Mouse (Mus musculus): ENCODE measurements around the gene Pom121l2. TPM values are rescaled to one million over a fixed set of nuclear protein-coding genes. Genes with fewer than 3 reads are reported as not detected.

The Pom121l2 gene
- total RNA-seq, 1 experiment: 0.31 TPM

DNA sequence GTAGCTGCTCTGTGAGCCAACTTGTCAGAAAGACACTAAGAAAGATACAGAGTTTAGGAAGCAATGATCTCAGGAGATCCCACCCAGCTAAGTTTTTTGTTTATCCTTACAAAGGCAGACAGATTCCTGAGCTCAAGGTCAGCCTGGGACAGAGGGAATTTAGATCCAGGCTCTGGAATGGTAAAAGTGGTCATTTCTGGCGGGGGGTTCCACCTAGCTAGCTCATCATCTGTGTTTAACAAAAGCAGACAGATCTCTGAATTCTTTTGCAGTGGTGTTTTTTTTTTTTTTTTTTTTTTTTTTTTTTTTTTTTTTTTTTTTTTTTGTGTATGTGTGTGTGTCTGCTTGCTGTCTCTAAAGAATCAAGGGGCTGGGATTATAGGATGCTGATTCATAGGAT is 11.7 kb upstream of the Pom121l2 start:
- Histone ChIP-seq H3K9me3 (ENCODE audit: control insufficient read depth, insufficient read depth, low read depth, low read length) (no peaks in the 10 kb centered on the region), H3K4me1 (ENCODE audit: control insufficient read depth in 2 of 2, insufficient read depth in 2 of 2, low read length in 2 of 2, poor library complexity in 1 of 2) (peaks cover 6 to 10% of the 10 kb centered on the region in 2 experiments), H3K27ac (ENCODE audit: insufficient read depth, low read depth, low read length, poor library complexity, severe bottlenecking) (no peak overlapping the region; the same call in 1 of the 2 replicates), H3K36me3 (ENCODE audit: control insufficient read depth, insufficient read depth, low read length, poor library complexity, severe bottlenecking) (no peaks in the 10 kb centered on the region), H3K9ac (ENCODE audit: insufficient read depth, low read depth, low read length, poor library complexity, severe bottlenecking) (no peak overlapping the region), H3K4me3 (ENCODE audit: insufficient read depth in 1 of 2, low read depth in 1 of 2, low read length in 2 of 2, poor library complexity in 1 of 2, severe bottlenecking in 1 of 2) (no peak overlapping the region)
- TF ChIP-seq ZNF384 (IDR thresholded peaks at IDR 0.05; ENCODE audit: low read depth, low read length) (peak; percentile 86), ZC3H11A (IDR thresholded peaks at IDR 0.05; ENCODE audit: borderline replicate concordance, low read depth, low read length) (no peak), MAFK (IDR thresholded peaks at IDR 0.05; ENCODE audit: insufficient read depth, low read depth, low read length) (no peak), CHD2 (IDR thresholded peaks at IDR 0.05; ENCODE audit: low read depth, low read length) (no peak), HCFC1 (IDR thresholded peaks at IDR 0.05; ENCODE audit: borderline replicate concordance, insufficient read depth, low read length) (no peak)
- in situ Hi-C loops (cut with MboI; ENCODE audit: low sequenced_read_pairs in 2 of 2, unreplicated experiment in 2 of 2): no loop called here
- DNase-seq (ENCODE audit: low read depth, low spot score): no peak

GRCm38 (mm10) chr13:21969816-21970215 is 11.2 kb upstream of the Pom121l2 start:
- TF ChIP-seq MAFK (IDR thresholded peaks at IDR 0.05; ENCODE audit: insufficient read depth, low read depth, low read length): no peak
- TF ChIP-seq HCFC1 (IDR thresholded peaks at IDR 0.05; ENCODE audit: borderline replicate concordance, insufficient read depth, low read length): no peak
- no peak for TF ChIP-seq ZNF384 (IDR thresholded peaks at IDR 0.05; ENCODE audit: low read depth, low read length)
- no peak for TF ChIP-seq CHD2 (IDR thresholded peaks at IDR 0.05; ENCODE audit: low read depth, low read length)
- no peak for TF ChIP-seq ZC3H11A (IDR thresholded peaks at IDR 0.05; ENCODE audit: borderline replicate concordance, low read depth, low read length)
- Histone ChIP-seq H3K27ac (ENCODE audit: insufficient read depth, low read depth, low read length, poor library complexity, severe bottlenecking) (no peak overlapping the region), H3K9me3 (ENCODE audit: control insufficient read depth, insufficient read depth, low read depth, low read length) (no peaks in the 10 kb centered on the region), H3K4me1 (ENCODE audit: control insufficient read depth in 2 of 2, insufficient read depth in 2 of 2, low read length in 2 of 2, poor library complexity in 1 of 2) (peaks cover 6 to 10% of the 10 kb centered on the region in 2 experiments), H3K4me3 (ENCODE audit: insufficient read depth in 1 of 2, low read depth in 1 of 2, low read length in 2 of 2, poor library complexity in 1 of 2, severe bottlenecking in 1 of 2) (no peak overlapping the region), H3K9ac (ENCODE audit: insufficient read depth, low read depth, low read length, poor library complexity, severe bottlenecking) (no peak overlapping the region), H3K36me3 (ENCODE audit: control insufficient read depth, insufficient read depth, low read length, poor library complexity, severe bottlenecking) (no peaks in the 10 kb centered on the region)
- no peak for DNase-seq (ENCODE audit: low read depth, low spot score)
- in situ Hi-C loops (cut with MboI; ENCODE audit: low sequenced_read_pairs in 2 of 2, unreplicated experiment in 2 of 2): loop anchor here in 1 of 2 experiments (5.0 kb wide), 1 partner anchor 37 kb away; the partner anchor contains the start of gene Prss16

DNA sequence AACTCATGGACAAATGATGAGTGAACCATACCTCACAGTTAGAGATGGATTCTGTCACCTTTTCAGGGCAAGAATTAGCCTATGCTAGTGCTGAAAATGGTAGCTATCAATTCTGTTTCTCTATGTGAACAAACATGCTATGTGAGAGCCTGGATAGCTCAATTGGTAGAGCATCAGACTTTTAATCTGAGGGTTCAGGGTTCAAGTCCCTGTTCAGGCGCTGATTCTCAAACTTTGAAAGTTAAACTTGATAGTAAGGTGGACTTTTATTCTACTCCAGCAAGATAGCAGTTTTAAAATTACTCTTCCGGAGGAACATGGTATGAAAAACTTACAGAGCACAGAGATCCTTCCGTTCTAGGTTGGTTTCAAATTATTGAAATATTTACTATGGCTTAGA is 9.4 kb upstream of the Pom121l2 start:
- Histone ChIP-seq H3K27ac (ENCODE audit: insufficient read depth, low read depth, low read length, poor library complexity, severe bottlenecking) (no peak overlapping the region), H3K9ac (ENCODE audit: insufficient read depth, low read depth, low read length, poor library complexity, severe bottlenecking) (no peak overlapping the region), H3K9me3 (ENCODE audit: control insufficient read depth, insufficient read depth, low read depth, low read length) (no peaks in the 10 kb centered on the region), H3K4me1 (ENCODE audit: control insufficient read depth in 2 of 2, insufficient read depth in 2 of 2, low read length in 2 of 2, poor library complexity in 1 of 2) (peaks cover 8 to 15% of the 10 kb centered on the region in 2 experiments), H3K4me3 (ENCODE audit: insufficient read depth in 1 of 2, low read depth in 1 of 2, low read length in 2 of 2, poor library complexity in 1 of 2, severe bottlenecking in 1 of 2) (no peak overlapping the region), H3K36me3 (ENCODE audit: control insufficient read depth, insufficient read depth, low read length, poor library complexity, severe bottlenecking) (no peaks in the 10 kb centered on the region)
- DNase-seq (ENCODE audit: low read depth, low spot score): no peak
- in situ Hi-C loops (cut with MboI; ENCODE audit: low sequenced_read_pairs in 2 of 2, unreplicated experiment in 2 of 2): loop anchor here in 1 of 2 experiments (5.0 kb wide), 1 partner anchor 36 kb away; the partner anchor contains the start of gene Prss16
- TF ChIP-seq CHD2 (IDR thresholded peaks at IDR 0.05; ENCODE audit: low read depth, low read length): no peak
- TF ChIP-seq ZNF384 (IDR thresholded peaks at IDR 0.05; ENCODE audit: low read depth, low read length): no peak

DNA sequence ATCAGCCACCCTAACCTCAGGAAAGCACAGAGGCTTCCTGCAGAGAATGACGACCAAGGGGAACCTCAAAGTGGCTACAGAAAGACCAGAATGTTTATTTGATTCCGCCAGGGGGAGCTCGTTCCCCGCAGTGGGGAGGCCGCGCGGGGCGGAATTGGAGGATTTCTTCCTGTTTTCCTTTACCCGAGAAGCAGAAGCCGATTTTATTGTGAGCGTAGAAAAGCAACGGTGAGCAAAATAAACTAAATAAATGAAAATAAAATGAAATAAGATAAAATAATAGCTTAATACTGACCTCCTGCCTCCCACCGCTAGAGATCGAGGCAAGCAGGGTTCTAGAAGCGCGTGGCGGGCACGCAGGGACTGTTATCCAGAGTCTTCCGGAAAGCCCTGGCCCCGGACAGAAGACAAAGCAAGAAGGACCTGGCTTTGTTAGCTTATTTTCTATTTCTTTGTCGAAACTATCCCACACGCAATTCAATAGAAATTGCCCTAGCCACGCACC is 6.7 kb upstream of the Pom121l2 start:
- peak; percentile 90 for DNase-seq (ENCODE audit: low read depth, low spot score)
- TF ChIP-seq ZC3H11A (IDR thresholded peaks at IDR 0.05; ENCODE audit: borderline replicate concordance, low read depth, low read length) (no peak), HCFC1 (IDR thresholded peaks at IDR 0.05; ENCODE audit: borderline replicate concordance, insufficient read depth, low read length) (peak; percentile 53; the same call in 1 of the 2 replicates)
- Histone ChIP-seq H3K27ac (ENCODE audit: insufficient read depth, low read depth, low read length, poor library complexity, severe bottlenecking) (peak overlapping the region; percentile 22; the same call in 1 of the 2 replicates), H3K9ac (ENCODE audit: insufficient read depth, low read depth, low read length, poor library complexity, severe bottlenecking) (peak overlapping the region; percentile 79; the same call in 1 of the 2 replicates), H3K4me1 (ENCODE audit: control insufficient read depth in 2 of 2, insufficient read depth in 2 of 2, low read length in 2 of 2, poor library complexity in 1 of 2) (peaks cover 4 to 12% of the 10 kb centered on the region in 2 experiments), H3K9me3 (ENCODE audit: control insufficient read depth, insufficient read depth, low read depth, low read length) (no peaks in the 10 kb centered on the region), H3K36me3 (ENCODE audit: control insufficient read depth, insufficient read depth, low read length, poor library complexity, severe bottlenecking) (no peaks in the 10 kb centered on the region), H3K4me3 (ENCODE audit: insufficient read depth in 1 of 2, low read depth in 1 of 2, low read length in 2 of 2, poor library complexity in 1 of 2, severe bottlenecking in 1 of 2) (peak overlapping the region; percentile 67 to 72)
- in situ Hi-C loops (cut with MboI; ENCODE audit: low sequenced_read_pairs in 2 of 2, unreplicated experiment in 2 of 2): loop anchor here in 1 of 2 experiments (5.0 kb wide), 1 partner anchor 33 kb away; the partner anchor contains the start of gene Prss16
